In genomic region chr13:84280352-84280751, GRCm38 (mm10) we compare ENCODE assay signal across 27 mouse cellular contexts. TPM values are rescaled to one million over a fixed set of nuclear protein-coding genes. Genes with fewer than 3 reads are reported as not detected.
DNase-seq lines count a peak whose midpoint lies in the region; ATAC-seq and TF ChIP-seq lines count a peak whose summit lies in the region.
"Had no signal": no experiment of that assay in that cellular context is flagged by ENCODE, and none has a peak within 500 bp of the region (broad histone marks: within the 10 kb centered on the region; RNA-seq: fewer than 3 reads in every experiment).

No protein-coding gene starts in this region.

- no peak for TF ChIP-seq POLR2A in lung, adult 2 months (IDR thresholded peaks at IDR 0.05; ENCODE audit: borderline replicate concordance, extremely low read depth, low read depth, low read length)

- DNase-seq in lung, embryonic 14.5 days, result peak; percentile 45
- DNase-seq in lung, adult 2 months, result no peak
- no peak for DNase-seq in lung, postnatal 25 days (ENCODE audit: low spot score)
- DNase-seq in lung, postnatal 10 days, result peak; percentile 4
- DNase-seq: adrenal gland, adult 8-10 months; adrenal gland, postnatal 14 days; adrenal gland, postnatal 36 days; B cell, adult 2 months; cerebellum, adult 11-12 months; cerebellum, adult 2 months; cerebellum, adult 9-10 months; cerebellum, postnatal 10 days; cerebellum, postnatal 25 days had no signal

- TF ChIP-seq CTCF in lung, embryonic 14.5 days (IDR thresholded peaks at IDR 0.05; ENCODE audit: low read depth), result no peak
- no peak for TF ChIP-seq CTCF in lung, adult 2 months (IDR thresholded peaks at IDR 0.05; ENCODE audit: insufficient read depth, low read length)

- 63% methylated on average over 4 of the region's 4 CpGs for WGBS in lung, embryonic 14.5 days
- 74% methylated on average over 4 of the region's 4 CpGs for WGBS in lung, adult 2 months
- WGBS in lung, embryonic 16.5 days, result 58% methylated on average over 4 of the region's 4 CpGs

- no peak overlapping the region for H3K27ac ChIP-seq in lung, embryonic 14.5 days (ENCODE audit: low read depth)
- no peak overlapping the region for H3K27ac ChIP-seq in lung, embryonic 16.5 days (ENCODE audit: low read length)
- H3K27ac ChIP-seq: embryonic facial prominence, embryonic 10.5 days; embryonic facial prominence, embryonic 12.5 days; forebrain, embryonic 10.5 days; forebrain, embryonic 12.5 days had no signal

- H3K27me3 ChIP-seq in lung, embryonic 14.5 days (ENCODE audit: insufficient read depth, low read length), result no peaks in the 10 kb centered on the region
- no peaks in the 10 kb centered on the region for H3K27me3 ChIP-seq in lung, embryonic 16.5 days (ENCODE audit: control insufficient read depth, insufficient read depth, low read depth, low read length)
- H3K27me3 ChIP-seq: CH12.LX; embryonic facial prominence, embryonic 12.5 days; forebrain, embryonic 12.5 days; Patski had no signal

- H3K4me3 ChIP-seq in lung, embryonic 14.5 days (ENCODE audit: low read depth, low read length), result no peak overlapping the region
- H3K4me3 ChIP-seq in lung, adult 2 months (replicated peaks; ENCODE audit: extremely low read depth, low read depth, low read length), result no peak overlapping the region
- H3K4me3 ChIP-seq in lung, embryonic 16.5 days (ENCODE audit: low read length), result no peak overlapping the region
- H3K4me3 ChIP-seq: embryonic facial prominence, embryonic 10.5 days; embryonic facial prominence, embryonic 12.5 days; erythroblast, embryonic 14.5 days; forebrain, embryonic 10.5 days; forebrain, embryonic 12.5 days had no signal

- no peaks in the 10 kb centered on the region for H3K4me1 ChIP-seq in lung, embryonic 14.5 days (ENCODE audit: insufficient read depth)
- no peaks in the 10 kb centered on the region for H3K4me1 ChIP-seq in lung, adult 2 months (ENCODE audit: control insufficient read depth, insufficient read depth, low read length)
- H3K4me1 ChIP-seq in lung, embryonic 16.5 days (replicated peaks; ENCODE audit: control insufficient read depth, insufficient read depth, low read length), result no peaks in the 10 kb centered on the region
- H3K4me1 ChIP-seq: embryonic facial prominence, embryonic 10.5 days; embryonic facial prominence, embryonic 12.5 days had no signal

- no peak; the same call in 1 of the 2 replicates for ATAC-seq in lung, embryonic 14.5 days (ENCODE audit: insufficient read depth)
- ATAC-seq in lung, embryonic 16.5 days (ENCODE audit: low read depth), result peak; percentile 90
- no peak for ATAC-seq in erythroblast, adult 5-6 weeks (replicated peaks; ENCODE audit: low FRiP score, poor library complexity, severe bottlenecking)
- ATAC-seq: activated CD4-positive, CD25-positive, alpha-beta regulatory T cell, adult 4 months; CD4-positive, CD25-positive, alpha-beta regulatory T cell, adult 4 months; forebrain, embryonic 14.5 days; forebrain, embryonic 16.5 days; Patski had no signal

- H3K36me3 ChIP-seq in lung, embryonic 14.5 days (ENCODE audit: insufficient read depth), result 0 out of 2 replicates have a peak, but pooled peaks cover 4% of the 10 kb centered on the region
- H3K36me3 ChIP-seq in lung, embryonic 16.5 days (ENCODE audit: control insufficient read depth, insufficient read depth, low read length), result peaks cover 3% of the 10 kb centered on the region; the same call in 1 of the 2 replicates

- no peak overlapping the region for H3K9ac ChIP-seq in lung, embryonic 14.5 days
- no peak overlapping the region for H3K9ac ChIP-seq in lung, embryonic 16.5 days (ENCODE audit: low read length)
- H3K9ac ChIP-seq: embryonic facial prominence, embryonic 12.5 days; forebrain, embryonic 12.5 days had no signal

- H3K4me2 ChIP-seq in lung, embryonic 14.5 days, result no peak overlapping the region
- no peak overlapping the region for H3K4me2 ChIP-seq in lung, embryonic 16.5 days (ENCODE audit: low read depth, low read length)
- H3K4me2 ChIP-seq: embryonic facial prominence, embryonic 12.5 days; forebrain, embryonic 12.5 days had no signal

- H3K9me3 ChIP-seq in lung, embryonic 14.5 days (ENCODE audit: low read depth, low read length), result no peaks in the 10 kb centered on the region
- no peaks in the 10 kb centered on the region for H3K9me3 ChIP-seq in lung, embryonic 16.5 days (ENCODE audit: control insufficient read depth, low read length)
- H3K9me3 ChIP-seq: embryonic facial prominence, embryonic 10.5 days; embryonic facial prominence, embryonic 12.5 days; forebrain, embryonic 10.5 days; forebrain, embryonic 12.5 days; G1E had no signal

RNA-seq across cellular contexts. Expression of gene Tmem161b, which starts 58.3 kb away (rescaled TPM):
- 14.1 and 15.5 TPM in 2 replicates for polyA plus RNA-seq in lung, embryonic 14.5 days (2014; fragmentation: Nextera tagmentation; extraction: Ambion mirVana)
- polyA plus RNA-seq in lung, adult 2 months (2012; rRNA removed), result 3.7 and 4.1 TPM in 2 replicates
- 12.4 and 14.6 TPM in 2 replicates for polyA plus RNA-seq in lung, embryonic 16.5 days (2015; fragmentation: Nextera tagmentation; extraction: Ambion mirVana)
- total RNA-seq in erythroblast, adult 5-6 weeks (2015; ENCODE audit: low replicate concordance), result 6.1 and 6.7 TPM in 2 replicates
- total RNA-seq in erythroblast, adult 5-6 weeks (2017; ENCODE audit: low replicate concordance), result 3.6 and 4.3 TPM in 2 replicates

Comparison
In these comparisons a context has a peak if more than half of its experiments do, and no peak if none do; other contexts are left out.
1. DNase-seq: peak in lung, embryonic 14.5 days (single experiment) and lung, postnatal 10 days (single experiment); none in lung, adult 2 months (single experiment) and lung, postnatal 25 days (single experiment).